Mouse (Mus musculus): ENCODE data around the gene Tmem30b.

DNA sequence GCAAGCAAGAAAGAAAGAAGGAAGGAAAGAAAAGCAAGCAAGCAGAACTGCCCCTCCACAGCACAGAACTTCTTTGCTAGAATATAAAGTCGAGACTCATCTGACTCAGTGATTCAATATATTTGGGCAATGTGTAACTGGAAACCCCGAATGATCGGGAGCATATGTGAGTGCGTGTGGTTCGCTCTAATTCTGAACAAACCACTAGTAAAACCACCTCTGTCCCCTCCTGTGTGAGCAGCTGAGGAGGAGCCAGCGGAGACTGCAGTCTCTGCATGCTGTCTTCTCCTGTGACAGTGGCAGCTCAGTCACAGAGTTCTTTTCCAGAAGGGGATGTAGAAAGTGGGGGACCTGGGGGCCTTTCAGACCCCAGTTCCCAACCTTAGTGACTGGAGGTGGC, 31.5 kb downstream of the Tmem30b start:
- TF ChIP-seq CTCF (IDR thresholded peaks at IDR 0.05; ENCODE audit: insufficient read depth, low read depth, low read length) (no peak), POLR2A (IDR thresholded peaks at IDR 0.05; ENCODE audit: insufficient read depth, low read depth, low read length) (no peak)
